In the genomic region with DNA sequence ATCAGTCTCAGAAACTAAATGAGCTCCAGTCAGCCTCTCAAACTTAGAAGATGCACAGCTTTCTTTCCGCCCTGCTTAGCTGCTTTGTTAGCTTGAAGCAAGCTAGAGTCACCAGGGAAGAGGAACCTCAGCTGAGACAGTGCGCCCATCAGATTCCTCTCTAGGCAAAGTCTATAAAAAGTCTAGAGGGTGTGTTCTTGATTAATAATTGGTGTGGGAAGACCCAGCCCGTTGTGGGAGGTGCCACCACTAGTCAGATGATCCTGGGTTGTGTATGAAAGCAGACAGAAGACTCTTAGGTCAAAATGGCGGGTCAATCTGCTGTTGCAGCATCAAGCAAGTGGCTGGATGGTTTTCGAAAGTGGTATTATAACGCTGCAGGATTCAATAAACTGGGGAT, we compare ENCODE assay signal across 25 mouse cellular contexts. TPM values are rescaled to one million over a fixed set of nuclear protein-coding genes. Genes with fewer than 3 reads are reported as not detected.
DNase-seq lines count a peak whose midpoint lies in the region; ATAC-seq and TF ChIP-seq lines count a peak whose summit lies in the region.
"Had no signal": no experiment of that assay in that cellular context is flagged by ENCODE, and none has a peak within 500 bp of the region (broad histone marks: within the 10 kb centered on the region; RNA-seq: fewer than 3 reads in every experiment).

No protein-coding gene starts in this region.

- 87% methylated on average over 6 of the region's 6 CpGs for WGBS in kidney, embryonic 16.5 days

- 0 out of 4 replicates have a peak, but pooled peaks of 1 of the 2 experiments have one; percentile 23 for TF ChIP-seq POLR2A in MEL (IDR thresholded peaks at IDR 0.05; ENCODE audit: control insufficient read depth in 1 of 2, insufficient read depth in 1 of 2, low read depth in 1 of 2, low read length in 2 of 2, poor library complexity in 1 of 2)

- H3K27me3 ChIP-seq in kidney, embryonic 16.5 days (ENCODE audit: insufficient read depth, low read length): no peaks in the 10 kb centered on the region
- no peaks in the 10 kb centered on the region for H3K27me3 ChIP-seq in MEL (ENCODE audit: control insufficient read depth in 1 of 2, insufficient read depth in 2 of 2, low read length in 2 of 2)
- H3K27me3 ChIP-seq: embryonic facial prominence, embryonic 12.5 days; forebrain, embryonic 15.5 days; hindbrain, embryonic 13.5 days had no signal

- no peaks in the 10 kb centered on the region for H3K36me3 ChIP-seq in kidney, embryonic 16.5 days (ENCODE audit: insufficient read depth, low read length)
- peaks cover 0 to 18% of the 10 kb centered on the region in 2 experiments; a peak in 2 of 4 replicates for H3K36me3 ChIP-seq in MEL (ENCODE audit: control insufficient read depth in 1 of 2, insufficient read depth in 2 of 2, low read length in 2 of 2)
- H3K36me3 ChIP-seq: embryonic facial prominence, embryonic 12.5 days; forebrain, embryonic 15.5 days; hindbrain, embryonic 13.5 days had no signal

- H3K9ac ChIP-seq in kidney, embryonic 16.5 days (replicated peaks; ENCODE audit: low read length): no peak overlapping the region
- peak overlapping the region; percentile 11; the same call in 1 of the 2 replicates for H3K9ac ChIP-seq in MEL (ENCODE audit: control insufficient read depth, low read depth, low read length, poor library complexity, severe bottlenecking)
- H3K9ac ChIP-seq: embryonic facial prominence, embryonic 12.5 days; forebrain, embryonic 15.5 days; hindbrain, embryonic 13.5 days had no signal

- TF ChIP-seq RAD21 in MEL (IDR thresholded peaks at IDR 0.05; ENCODE audit: low read depth, low read length): no peak

- no peak overlapping the region for H3K4me2 ChIP-seq in kidney, embryonic 16.5 days (replicated peaks; ENCODE audit: low read depth, low read length)
- H3K4me2 ChIP-seq: embryonic facial prominence, embryonic 12.5 days; forebrain, embryonic 15.5 days; hindbrain, embryonic 13.5 days had no signal

- peaks cover 14% of the 10 kb centered on the region for H3K79me2 ChIP-seq in MEL (ENCODE audit: control insufficient read depth, insufficient read depth, low read length, poor library complexity)

- TF ChIP-seq CTCF in MEL (IDR thresholded peaks at IDR 0.05 in 2 of 3, conservative IDR thresholded peaks at IDR 0.05 in 1 of 3; ENCODE audit: control insufficient read depth in 1 of 3, insufficient read depth in 1 of 3, low read depth in 2 of 3, low read length in 3 of 3, poor library complexity in 1 of 3, severe bottlenecking in 1 of 3): no peak

- H3K9me3 ChIP-seq in kidney, embryonic 16.5 days (ENCODE audit: low read length): no peaks in the 10 kb centered on the region
- no peaks in the 10 kb centered on the region for H3K9me3 ChIP-seq in MEL (replicated peaks; ENCODE audit: insufficient read depth, low read length)
- H3K9me3 ChIP-seq: embryonic facial prominence, embryonic 12.5 days; forebrain, embryonic 15.5 days; heart, embryonic 10.5 days; hindbrain, embryonic 13.5 days had no signal

- TF ChIP-seq EP300 in MEL (IDR thresholded peaks at IDR 0.05; ENCODE audit: low read depth in 1 of 2, low read length in 2 of 2): no peak

- H3K4me3 ChIP-seq in kidney, embryonic 16.5 days (ENCODE audit: low read length): no peak overlapping the region
- H3K4me3 ChIP-seq in MEL (ENCODE audit: control insufficient read depth in 1 of 2, insufficient read depth in 1 of 2, low read depth in 2 of 2, low read length in 2 of 2): peak overlapping the region; percentile 14 to 67; a peak in 3 of 4 replicates
- H3K4me3 ChIP-seq: embryonic facial prominence, embryonic 12.5 days; forebrain, embryonic 15.5 days; heart, embryonic 10.5 days; hindbrain, embryonic 13.5 days had no signal

- no peak overlapping the region for H3K27ac ChIP-seq in kidney, embryonic 16.5 days (ENCODE audit: low read length)
- peak overlapping the region; percentile 44 for H3K27ac ChIP-seq in MEL (ENCODE audit: control insufficient read depth, low read depth, low read length)
- H3K27ac ChIP-seq: embryonic facial prominence, embryonic 12.5 days; forebrain, embryonic 15.5 days; heart, embryonic 10.5 days; hindbrain, embryonic 13.5 days had no signal

- no peak for ATAC-seq in kidney, embryonic 16.5 days (ENCODE audit: low FRiP score, low TSS enrichment)
- ATAC-seq: forebrain, embryonic 15.5 days had no signal

- peak; percentile 76 for DNase-seq in kidney, adult 11 months
- peak; percentile 90 for DNase-seq in MEL (ENCODE audit: low read depth, low spot score)
- peak; percentile 70 to 76 for DNase-seq in kidney, adult 8-10 months
- peak; percentile 57 to 73 for DNase-seq in kidney, postnatal 25 days
- no peak for DNase-seq in layer of hippocampus, adult 9-11 months
- no peak for DNase-seq in spleen, postnatal 10 days (ENCODE audit: low spot score in 2 of 2)
- DNase-seq: adrenal gland, postnatal 10 days; cerebellum, adult 11 months; cerebellum, adult 8-10 months; cerebellum, postnatal 25 days; gastrocnemius, postnatal 36 days; heart, adult 18-20 months; heart, postnatal 10 days had no signal

- peaks cover 14% of the 10 kb centered on the region; the same call in 1 of the 2 replicates for H3K4me1 ChIP-seq in kidney, embryonic 16.5 days (ENCODE audit: insufficient read depth, low read length)
- H3K4me1 ChIP-seq in MEL (ENCODE audit: control insufficient read depth in 1 of 2, insufficient read depth in 2 of 2, low read length in 2 of 2): peaks cover 8 to 25% of the 10 kb centered on the region in 2 experiments; a peak in 3 of 4 replicates

TF ChIP-seq in MEL, 35 proteins besides CTCF, POLR2A, EP300 and RAD21:
- TF ChIP-seq USF1 (IDR thresholded peaks at IDR 0.05; ENCODE audit: low read depth, low read length): peak; percentile 67
- TF ChIP-seq NELFE (IDR thresholded peaks at IDR 0.05; ENCODE audit: low read depth, low read length): no peak; the same call in 1 of the 2 replicates
- TF ChIP-seq E2F4 (IDR thresholded peaks at IDR 0.05; ENCODE audit: borderline replicate concordance, low read depth, low read length): no peak
- no peak for TF ChIP-seq NRF1 (IDR thresholded peaks at IDR 0.05; ENCODE audit: insufficient read depth, low read depth, low read length, poor library complexity, severe bottlenecking)
- TF ChIP-seq BHLHE40 (IDR thresholded peaks at IDR 0.05; ENCODE audit: borderline replicate concordance, low read depth, low read length): no peak
- TF ChIP-seq HCFC1 (IDR thresholded peaks at IDR 0.05; ENCODE audit: low read depth, low read length): peak; percentile 47; the same call in 1 of the 2 replicates
- TF ChIP-seq ELF1 (IDR thresholded peaks at IDR 0.05; ENCODE audit: low read depth, low read length): no peak
- peak; percentile 42; the same call in 1 of the 2 replicates for TF ChIP-seq MAZ (IDR thresholded peaks at IDR 0.05; ENCODE audit: low read depth, low read length)
- peak; percentile 15; the same call in 1 of the 2 replicates for TF ChIP-seq TCF12 (IDR thresholded peaks at IDR 0.05; ENCODE audit: low read depth, low read length)
- TF ChIP-seq TBP (IDR thresholded peaks at IDR 0.05; ENCODE audit: low read depth, low read length): peak; percentile 59
- peak; percentile 50 for TF ChIP-seq MXI1 (IDR thresholded peaks at IDR 0.05; ENCODE audit: low read depth, low read length)
- peak; percentile 26; the same call in 1 of the 2 replicates for TF ChIP-seq ZNF384 (IDR thresholded peaks at IDR 0.05; ENCODE audit: low read depth, low read length)
- TF ChIP-seq SIN3A (IDR thresholded peaks at IDR 0.05; ENCODE audit: low read length): peak; percentile 50; the same call in 1 of the 2 replicates
- peak; percentile 65 for TF ChIP-seq ETS1 (IDR thresholded peaks at IDR 0.05; ENCODE audit: low read depth, low read length)
- 0 out of 2 replicates have a peak, but pooled peaks have one; percentile 15 for TF ChIP-seq RCOR1 (IDR thresholded peaks at IDR 0.05; ENCODE audit: low read depth, low read length)
- peak; percentile 59; the same call in 1 of the 2 replicates for TF ChIP-seq POLR2AphosphoS2 (IDR thresholded peaks at IDR 0.05; ENCODE audit: low read length)

RNA-seq across cellular contexts. Expression of a gene that starts 2.7 kb away (rescaled TPM):
- 34.0 and 34.9 TPM in 2 replicates for polyA plus RNA-seq in kidney, embryonic 16.5 days (2015; fragmentation: Nextera tagmentation; extraction: Ambion mirVana)
- 27.2 and 28.2 TPM in 2 replicates for total RNA-seq in MEL (2012; rRNA removed)
- 100 to 1,000 TPM in 1 of 2 experiments, 10 to 100 TPM in 1; 54.9 to 115 TPM for polyA plus RNA-seq in MEL (2012; ENCODE audit: insufficient read depth in 1 of 2, insufficient read length in 2 of 2, low read depth in 1 of 2, low replicate concordance in 2 of 2, missing spikeins in 1 of 2)

RNA-seq across cellular contexts. Expression of a gene that starts 6.4 kb away (rescaled TPM):
- 80.2 and 86.9 TPM in 2 replicates for polyA plus RNA-seq in kidney, embryonic 16.5 days (2015; fragmentation: Nextera tagmentation; extraction: Ambion mirVana)
- total RNA-seq in MEL (2012; rRNA removed): 45.1 and 48.8 TPM in 2 replicates
- polyA plus RNA-seq in MEL (2012; ENCODE audit: insufficient read depth in 1 of 2, insufficient read length in 2 of 2, low read depth in 1 of 2, low replicate concordance in 2 of 2, missing spikeins in 1 of 2): 10 to 100 TPM in 1 of 2 experiments, not detected in 1; 63.4 TPM

RNA-seq across cellular contexts. Expression of a gene that starts 13.9 kb away (rescaled TPM):
- 0.59 TPM in 1 of 2 replicates, not detected in the other for polyA plus RNA-seq in kidney, embryonic 16.5 days (2015; fragmentation: Nextera tagmentation; extraction: Ambion mirVana)
- not detected in 2 replicates for total RNA-seq in MEL (2012; rRNA removed)
- not detected for polyA plus RNA-seq in MEL (2012; ENCODE audit: insufficient read depth in 1 of 2, insufficient read length in 2 of 2, low read depth in 1 of 2, low replicate concordance in 2 of 2, missing spikeins in 1 of 2)
- total RNA-seq: adrenal gland, postnatal 10 days; gastrocnemius, adult 8-10 months; gastrocnemius, postnatal 36 days; heart, adult 18-20 months; heart, postnatal 10 days; hematopoietic stem cell, adult 5-6 weeks had no signal
- polyA plus RNA-seq: brain, embryonic 14.5 days; C2C12; cortical plate, adult 2 months; embryonic facial prominence, embryonic 12.5 days; forebrain, embryonic 11.5 days; forebrain, embryonic 15.5 days; heart, embryonic 10.5 days; heart, embryonic 14.5 days; hindbrain, embryonic 13.5 days had no signal

RNA-seq across cellular contexts. Expression of a gene that starts 14.4 kb away (rescaled TPM):
- 54.8 and 56.5 TPM in 2 replicates for polyA plus RNA-seq in kidney, embryonic 16.5 days (2015; fragmentation: Nextera tagmentation; extraction: Ambion mirVana)
- 4.0 TPM in 2 replicates for total RNA-seq in MEL (2012; rRNA removed)
- 10 to 100 TPM in 1 of 2 experiments, not detected in 1; 10.2 TPM for polyA plus RNA-seq in MEL (2012; ENCODE audit: insufficient read depth in 1 of 2, insufficient read length in 2 of 2, low read depth in 1 of 2, low replicate concordance in 2 of 2, missing spikeins in 1 of 2)

RNA-seq across cellular contexts. Expression of a gene that starts 31.5 kb away (rescaled TPM):
- 16.5 and 19.7 TPM in 2 replicates for polyA plus RNA-seq in kidney, embryonic 16.5 days (2015; fragmentation: Nextera tagmentation; extraction: Ambion mirVana)
- total RNA-seq in MEL (2012; rRNA removed): 1.3 and 2.0 TPM in 2 replicates
- 1 to 10 TPM in 1 of 2 experiments, not detected in 1; 3.8 TPM for polyA plus RNA-seq in MEL (2012; ENCODE audit: insufficient read depth in 1 of 2, insufficient read length in 2 of 2, low read depth in 1 of 2, low replicate concordance in 2 of 2, missing spikeins in 1 of 2)

Comparison
In these comparisons a context has a peak if more than half of its experiments do, and no peak if none do; other contexts are left out.
1. DNase-seq: peak in kidney, adult 11 months (single experiment), MEL (single experiment), kidney, adult 8-10 months (2 of 2) and kidney, postnatal 25 days (2 of 2); none in layer of hippocampus, adult 9-11 months (single experiment) and spleen, postnatal 10 days (0 of 2).